Mouse (Mus musculus): ENCODE results near the gene Tcerg1l. TPM values are rescaled to one million over a fixed set of nuclear protein-coding genes. Genes with fewer than 3 reads are reported as not detected.
A peak's percentile ranks its signal among the peaks of the same experiment; 100 is the strongest.

Gene Tcerg1l
- total and polyA plus RNA-seq, 3 experiments: 0.13 to 0.81 (median 0.40) TPM

- Histone ChIP-seq H3K4me1 (ENCODE audit: control insufficient read depth in 1 of 2, insufficient read depth in 2 of 2) (no peaks in the 10 kb centered on the region), H3K4me3 (replicated peaks in 1 of 3; ENCODE audit: low read depth in 2 of 3, low read length in 2 of 3, poor library complexity in 1 of 3) (no peak overlapping the region), H3K79me2 (replicated peaks; ENCODE audit: control insufficient read depth, extremely low read depth, insufficient read depth, poor library complexity, severe bottlenecking) (no peaks in the 10 kb centered on the region), H3K9me3 (replicated peaks; ENCODE audit: low read length) (no peaks in the 10 kb centered on the region), H3K27me3 (replicated peaks) (peaks cover 82% of the 10 kb centered on the region), H3K27ac (ENCODE audit: insufficient read depth, low read depth) (no peak overlapping the region), H3K9ac (ENCODE audit: insufficient read depth, low read depth) (no peak overlapping the region), H3K36me3 (replicated peaks in 1 of 2; ENCODE audit: control insufficient read depth in 1 of 2, insufficient read depth in 1 of 2, low read length in 1 of 2) (no peaks in the 10 kb centered on the region), H3K4me2 (ENCODE audit: insufficient read depth, low read depth, poor library complexity, severe bottlenecking) (no peak overlapping the region)
- TF ChIP-seq POLR2A (IDR thresholded peaks at IDR 0.05; ENCODE audit: low read depth, low read length) (no peak), MAFK (IDR thresholded peaks at IDR 0.05; ENCODE audit: insufficient replicate concordance, low read length) (no peak), MAZ (IDR thresholded peaks at IDR 0.05; ENCODE audit: low read depth, low read length) (no peak), POLR2AphosphoS2 (IDR thresholded peaks at IDR 0.05; ENCODE audit: low read depth, low read length) (no peak), TBP (conservative IDR thresholded peaks at IDR 0.05; ENCODE audit: low read depth, low read length) (no peak), EP300 (IDR thresholded peaks at IDR 0.05; ENCODE audit: low read length) (no peak), BHLHE40 (IDR thresholded peaks at IDR 0.05; ENCODE audit: low read depth, low read length) (peak; percentile 44; the same call in 1 of the 2 replicates), JUN (IDR thresholded peaks at IDR 0.05; ENCODE audit: insufficient read depth, low read depth, low read length) (no peak), MXI1 (IDR thresholded peaks at IDR 0.05; ENCODE audit: low read depth, low read length) (no peak), CHD2 (IDR thresholded peaks at IDR 0.05; ENCODE audit: low read length) (no peak), ZKSCAN1 (IDR thresholded peaks at IDR 0.05; ENCODE audit: borderline replicate concordance, low read depth, low read length) (no peak), KAT2A (IDR thresholded peaks at IDR 0.05; ENCODE audit: insufficient replicate concordance, low read length) (no peak), NRF1 (IDR thresholded peaks at IDR 0.05; ENCODE audit: low read depth, low read length) (no peak), CTCF (conservative IDR thresholded peaks at IDR 0.05 in 1 of 2, IDR thresholded peaks at IDR 0.05 in 1 of 2; ENCODE audit: low read depth in 2 of 2, low read length in 2 of 2) (peak in 1 of 2 experiments; percentile 11; a peak in 1 of 4 replicates), MAX (IDR thresholded peaks at IDR 0.05; ENCODE audit: low read length) (no peak), CHD1 (IDR thresholded peaks at IDR 0.05; ENCODE audit: low read depth, low read length) (no peak), TCF12 (IDR thresholded peaks at IDR 0.05; ENCODE audit: low read depth, low read length) (no peak), SIN3A (IDR thresholded peaks at IDR 0.05; ENCODE audit: low read length) (no peak), MYC (IDR thresholded peaks at IDR 0.05; ENCODE audit: low read depth, low read length) (no peak), USF2 (conservative IDR thresholded peaks at IDR 0.05; ENCODE audit: low read depth, low read length) (peak; percentile 41), SMC3 (IDR thresholded peaks at IDR 0.05; ENCODE audit: low read depth, low read length) (no peak), E2F4 (IDR thresholded peaks at IDR 0.05; ENCODE audit: insufficient replicate concordance, low read depth, low read length) (no peak), USF1 (IDR thresholded peaks at IDR 0.05; ENCODE audit: low read depth, low read length) (peak; percentile 20; the same call in 1 of the 2 replicates), ZMIZ1 (IDR thresholded peaks at IDR 0.05; ENCODE audit: low read depth, low read length) (no peak), ZNF384 (IDR thresholded peaks at IDR 0.05; ENCODE audit: low read depth, low read length) (no peak), GABPA (IDR thresholded peaks at IDR 0.05; ENCODE audit: insufficient replicate concordance, low read depth, low read length) (no peak), NELFE (IDR thresholded peaks at IDR 0.05; ENCODE audit: low read depth, low read length) (no peak), ZC3H11A (IDR thresholded peaks at IDR 0.05; ENCODE audit: low read depth, low read length) (no peak), PAX5 (IDR thresholded peaks at IDR 0.05; ENCODE audit: low read length) (no peak), RCOR1 (conservative IDR thresholded peaks at IDR 0.05; ENCODE audit: low read depth, low read length) (no peak), MEF2A (IDR thresholded peaks at IDR 0.05; ENCODE audit: borderline replicate concordance, low read depth, low read length) (no peak), ETS1 (conservative IDR thresholded peaks at IDR 0.05; ENCODE audit: low read depth, low read length) (no peak), RAD21 (IDR thresholded peaks at IDR 0.05; ENCODE audit: low read depth, low read length) (no peak)
- DNase-seq (ENCODE audit: extremely low read depth): no peak
- in situ Hi-C loops (cut with MboI; ENCODE audit: low pct_ligation_motif_present, low pct_unique_long_range_greater_than_20kb, low sequenced_read_pairs): loop anchor here (25.0 kb wide), 1 partner anchor 945 kb away; no protein-coding TSS in a partner anchor
- dilution Hi-C loops (cut with MboI; ENCODE audit: extremely low pct_ligation_motif_present, extremely low pct_unique_long_range_greater_than_20kb, low sequenced_read_pairs): no loop called here
These were observed 35.0 kb upstream of the Tcerg1l start for GRCm38 (mm10) chr7:138432541-138432940.

Measured in CH12.LX (cell line).